Mouse (Mus musculus) adrenal gland, postnatal 0 days (tissue): ENCODE results near the gene Iqgap2. TPM values are rescaled to one million over a fixed set of nuclear protein-coding genes. Genes with fewer than 3 reads are reported as not detected.

ENCODE experiments used
- polyA plus RNA-seq: library from polyadenylated mRNA; unstranded; fragments of >200 nt; fragmentation: Nextera tagmentation; extraction: Ambion mirVana; gene quantifications from 2 replicates; pipeline ENCODE4 v1.2.1, GENCODE M21; 2015

Gene Iqgap2
- 14.3 and 32.0 TPM in 2 replicates for polyA plus RNA-seq

GRCm38 (mm10) chr13:95891491-95891925 is at the start of gene Iqgap2:
TSS of gene Iqgap2 (minus strand) at chr13:95891922.

GRCm38 (mm10) chr13:95696654-95697163 is 195.0 kb downstream of the Iqgap2 start, which contains the start of gene F2rl2:
TSS of gene F2rl2 (plus strand) at chr13:95696853.

GRCm38 (mm10) chr13:95618309-95618712 is 273.4 kb downstream of the Iqgap2 start, which contains the start of gene F2r:
TSS of gene F2r (minus strand) at chr13:95618487.

Other genes starting within 250 kb of the Iqgap2 start
- gene F2rl2, start 195.1 kb downstream of the Iqgap2 start, polyA plus RNA-seq, result 0.47 and 1.1 TPM in 2 replicates
- 23.0 and 28.1 TPM in 2 replicates for gene Gm20075, start 189.5 kb upstream of the Iqgap2 start, polyA plus RNA-seq
- gene Gm17190, start 190.1 kb upstream of the Iqgap2 start, polyA plus RNA-seq, result not detected in 2 replicates
- 12.9 and 28.4 TPM in 2 replicates for gene Sv2c, start 240.7 kb upstream of the Iqgap2 start, polyA plus RNA-seq